Mouse (Mus musculus) cerebellum, adult 2 months (tissue): Measurements from ENCODE around the gene Bcap31.

ENCODE experiments used
- CTCF ChIP-seq: fragments of 200-500 bp; IDR thresholded peaks from 2 replicates; pipeline ENCODE4 v1.5.1; 2011; ENCODE audit warnings: low read depth, mild to moderate bottlenecking, control low read depth, low read length, moderate library complexity, borderline replicate concordance; ENCODE audit not compliant: insufficient read depth
- POLR2A ChIP-seq: fragments of 200-500 bp; IDR thresholded peaks from 2 replicates; pipeline ENCODE4 v1.6.1; 2011; ENCODE audit warnings: low read length, control low read depth, borderline replicate concordance; ENCODE audit not compliant: insufficient read depth

DNA sequence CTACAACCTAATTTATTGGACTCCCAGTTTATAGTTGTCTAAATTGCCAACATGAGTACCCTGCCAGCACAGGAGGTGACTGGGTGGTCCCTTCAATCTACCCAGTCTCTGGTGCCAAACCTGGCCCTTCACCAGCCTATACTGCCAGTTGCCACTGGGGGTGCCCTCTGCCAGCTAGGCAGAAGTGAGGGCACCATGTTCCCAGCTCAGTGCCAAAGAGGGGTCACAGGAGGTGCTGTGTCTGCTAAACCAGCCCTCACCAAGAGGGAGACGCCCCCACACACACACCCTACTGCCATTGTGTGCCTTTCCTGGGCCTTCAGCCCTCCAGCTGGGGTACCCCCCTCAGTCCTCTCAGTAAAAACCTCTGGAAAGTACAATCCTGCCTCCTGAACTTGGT, 22.2 kb upstream of the Bcap31 start:
- TF ChIP-seq CTCF (no peak), POLR2A (no peak)
